Mouse (Mus musculus) stomach, postnatal 0 days (tissue): Measurements from ENCODE around the gene Btbd9.

Experiments used
- CTCF ChIP-seq: IDR thresholded peaks from 2 replicates; pipeline ENCODE4 v1.5.1; 2016; ENCODE audit warnings: antibody characterized with exemption, low read depth, mild to moderate bottlenecking, moderate library complexity
- EP300 ChIP-seq: optimal IDR thresholded peaks from 2 replicates; pipeline ENCODE3; 2016; ENCODE audit warnings: antibody characterized with exemption

DNA sequence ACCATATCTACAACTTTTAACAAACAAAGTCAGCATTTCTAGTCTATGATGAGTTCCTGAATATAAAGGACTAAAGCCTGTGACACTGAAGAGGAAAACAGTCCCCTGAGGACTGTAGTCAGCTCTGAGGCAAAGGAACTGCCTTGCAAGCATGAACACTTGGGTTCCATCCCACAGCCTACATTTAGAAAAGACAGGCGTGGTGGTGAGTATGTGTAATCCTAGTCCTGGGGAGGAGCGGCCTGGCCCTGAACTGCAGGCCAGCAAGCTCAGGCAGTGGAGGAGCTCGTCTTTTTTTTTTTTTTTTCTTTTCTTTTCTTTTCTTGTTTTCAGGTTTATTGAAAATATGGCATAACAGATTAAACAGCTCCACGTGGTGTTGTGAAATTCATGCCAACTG lies 181.0 kb downstream of the Btbd9 start:
- TF ChIP-seq CTCF (no peak), EP300 (no peak)
